Mouse (Mus musculus) hindbrain, embryonic 13.5 days (tissue): ENCODE measurements around the gene Sypl. TPM values are rescaled to one million over a fixed set of nuclear protein-coding genes. Genes with fewer than 3 reads are reported as not detected.

Experiments used
- polyA plus RNA-seq: library from polyadenylated mRNA; unstranded; fragments of >200 nt; fragmentation: Nextera tagmentation; extraction: Ambion mirVana; gene quantifications from 2 replicates; pipeline ENCODE4 v1.2.1, GENCODE M21; 2015

The Sypl gene
- polyA plus RNA-seq, 1 experiment from 2014 or later = 45.3 TPM

Other genes with a start within 250 kb of the Sypl start
- gene Nampt, start 134.3 kb upstream of the Sypl start, polyA plus RNA-seq = 31.4 and 31.6 TPM in 2 replicates
- 0.25 and 0.26 TPM in 2 replicates for gene Cdhr3, start 139.0 kb downstream of the Sypl start, polyA plus RNA-seq
- gene Atxn7l1, start 193.8 kb downstream of the Sypl start, polyA plus RNA-seq = 19.9 and 22.4 TPM in 2 replicates